ENCODE assay signal across 13 mouse cellular contexts in genomic region chr1:73579680-73580079, GRCm38 (mm10).
"Had no signal": no experiment of that assay in that cellular context is flagged by ENCODE, and none has a peak within 500 bp of the region (broad histone marks: within the 10 kb centered on the region; RNA-seq: fewer than 3 reads in every experiment).

No protein-coding gene starts in this region.

- H3K36me3 ChIP-seq: midbrain, embryonic 13.5 days; neural tube, embryonic 15.5 days had no signal

- H3K27ac ChIP-seq: liver, embryonic 14.5 days; midbrain, embryonic 13.5 days; neural tube, embryonic 15.5 days had no signal

- H3K9ac ChIP-seq: liver, embryonic 14.5 days; midbrain, embryonic 13.5 days; neural tube, embryonic 15.5 days had no signal

- H3K27me3 ChIP-seq: midbrain, embryonic 13.5 days; neural tube, embryonic 15.5 days had no signal

- DNase-seq: kidney, adult 9 months; kidney, postnatal 36 days; left cerebral cortex, postnatal 4 days; right cerebral cortex, adult 18-20 months; right cerebral cortex, postnatal 25 days; thymus, postnatal 36 days had no signal

- H3K4me2 ChIP-seq: midbrain, embryonic 13.5 days; neural tube, embryonic 15.5 days had no signal

- H3K4me1 ChIP-seq: midbrain, embryonic 13.5 days; neural tube, embryonic 15.5 days had no signal

- H3K9me3 ChIP-seq: midbrain, embryonic 13.5 days; neural tube, embryonic 15.5 days had no signal

- H3K4me3 ChIP-seq: midbrain, embryonic 13.5 days; myocyte; neural tube, embryonic 15.5 days had no signal

- ATAC-seq: hindbrain, embryonic 16.5 days; inflammation-experienced regulatory T-cells, adult 6 months; intestine, postnatal 0 days; midbrain, embryonic 13.5 days had no signal
